Mouse (Mus musculus): ENCODE results near the gene Pabpc4.

DNA sequence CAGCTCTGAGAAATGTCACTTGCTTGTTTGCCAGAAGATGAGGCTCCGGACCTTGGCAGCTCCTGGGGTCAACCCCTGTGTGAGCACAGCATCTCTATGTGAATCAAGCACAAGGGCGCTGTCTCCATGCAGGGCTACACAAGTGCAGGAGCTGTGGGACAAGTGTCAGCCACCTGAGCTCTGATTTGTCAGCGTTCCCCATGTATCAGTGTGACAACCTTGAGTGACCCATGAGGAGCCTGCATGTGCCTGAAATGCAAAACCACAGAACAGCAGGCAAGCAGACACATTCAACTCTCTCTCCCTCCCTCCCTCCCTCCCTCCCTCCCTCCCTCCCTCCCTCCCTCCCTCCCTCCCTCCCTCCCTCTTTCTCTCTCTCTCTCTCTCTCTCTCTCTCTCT, 65.5 kb downstream of the Pabpc4 start:
- TF ChIP-seq POLR2A (IDR thresholded peaks at IDR 0.05; ENCODE audit: low read depth, low read length) (no peak), CTCF (IDR thresholded peaks at IDR 0.05; ENCODE audit: borderline replicate concordance, insufficient read depth, low read length) (no peak)

Data from embryonic fibroblast, embryonic 13.5 days (primary cell).